Mouse (Mus musculus) hindbrain, embryonic 14.5 days (tissue): Measurements from ENCODE around the gene Edem1. TPM values are rescaled to one million over a fixed set of nuclear protein-coding genes. Genes with fewer than 3 reads are reported as not detected.
A peak's percentile ranks its signal among the peaks of the same experiment; 100 is the strongest.

ENCODE experiments used
- ATAC-seq: fragments of 200-750 bp; cut with Nextera tagmentation; 2 replicates; pipeline ENCODE4 v1.8.0; 2017; ENCODE audit warnings: moderate number of reproducible peaks, mild to moderate bottlenecking, moderate TSS enrichment, moderate library complexity; ENCODE audit not compliant: low FRiP score
- DNase-seq: peaks from one replicate; pipeline ENCODE4 v3.0.0-alpha.2; 2015; ENCODE audit warnings: low spot score
- H3K27ac ChIP-seq: fragments of 300-500 bp; sonication (generic); 2 replicates; pipeline ENCODE4 v1.5.1; 2014; ENCODE audit warnings: mild to moderate bottlenecking, moderate library complexity
- H3K27me3 ChIP-seq: fragments of 300-500 bp; sonication (generic); 2 replicates; pipeline ENCODE4 v1.6.1; 2014; ENCODE audit warnings: mild to moderate bottlenecking, low read length, mixed read lengths; ENCODE audit not compliant: control insufficient read depth, insufficient read depth
- H3K36me3 ChIP-seq: fragments of 300-500 bp; sonication (generic); replicated peaks from 2 replicates; pipeline ENCODE4 v1.6.1; 2014; ENCODE audit not compliant: control insufficient read depth, insufficient read depth
- H3K4me1 ChIP-seq: fragments of 300-500 bp; sonication (generic); replicated peaks from 2 replicates; pipeline ENCODE4 v1.6.1; 2014; ENCODE audit warnings: antibody characterized with exemption, low read length, mixed read lengths; ENCODE audit not compliant: control insufficient read depth, insufficient read depth
- H3K4me2 ChIP-seq: fragments of 300-500 bp; sonication (generic); replicated peaks from 2 replicates; pipeline ENCODE4 v1.6.1; 2014; ENCODE audit warnings: mild to moderate bottlenecking, moderate library complexity
- H3K4me3 ChIP-seq: fragments of 300-500 bp; sonication (generic); replicated peaks from 2 replicates; pipeline ENCODE4 v1.5.1; 2014; ENCODE audit warnings: mild to moderate bottlenecking, low read length
- H3K9ac ChIP-seq: fragments of 300-500 bp; sonication (generic); 2 replicates; pipeline ENCODE4 v1.6.1; 2014
- H3K9me3 ChIP-seq: fragments of 300-500 bp; sonication (generic); 2 replicates; pipeline ENCODE4 v1.6.1; 2016; ENCODE audit warnings: low read length; ENCODE audit not compliant: control insufficient read depth
- WGBS: fragments of 180-500 bp; shearing (Covaris S2); extraction: QIAGEN DNeasy Blood & Tissue Kit; methylation state at CpG from one replicate; pipeline ENCODE4 v1.1.7; 2014; 5-methylcytosine and 5-hydroxymethylcytosine counted together
- polyA plus RNA-seq: library from polyadenylated mRNA; unstranded; fragments of >200 nt; fragmentation: Nextera tagmentation; extraction: Ambion mirVana; gene quantifications from 2 replicates; pipeline ENCODE4 v1.2.1, GENCODE M21; 2014

The Edem1 gene
- 8.9 and 9.7 TPM in 2 replicates for polyA plus RNA-seq

- Histone ChIP-seq H3K9me3 (no peaks in the 10 kb centered on the region), H3K4me2 (peak within 1 kb of the TSS; percentile 96), H3K4me3 (peak within 1 kb of the TSS; percentile 83), H3K9ac (peak within 1 kb of the TSS; percentile 84), H3K27ac (peak within 1 kb of the TSS; percentile 56), H3K27me3 (no peaks in the 10 kb centered on the region), H3K4me1 (peaks cover 12% of the 10 kb centered on the region), H3K36me3 (peaks cover 8% of the 10 kb centered on the region; the same call in 1 of the 2 replicates)
- ATAC-seq = peak; percentile 97
- peak; percentile 89 for DNase-seq
- WGBS = under 1% methylated on average over 50 of the region's 67 CpGs
Observed at GRCm38 (mm10) chr6:108828234-108828868, at the start of gene Edem1. Edem1 (plus strand) TSS chr6:108828641.

- 68% methylated on average over 6 of the region's 6 CpGs for WGBS
- ATAC-seq = no peak
Observed at GRCm38 (mm10) chr6:108781865-108782264, 46.6 kb upstream of the Edem1 start.

GRCm38 (mm10) chr6:108782526-108783183, 45.8 kb upstream of the Edem1 start, which contains the start of gene Arl8b:
Arl8b (plus strand) TSS chr6:108783099.
- H3K36me3 ChIP-seq = no peaks in the 10 kb centered on the region
- peak within 1 kb of the TSS; percentile 80 for H3K4me2 ChIP-seq
- peak within 1 kb of the TSS; percentile 86 for H3K27ac ChIP-seq
- H3K4me3 ChIP-seq = peak within 1 kb of the TSS; percentile 84
- ATAC-seq (peak; percentile 97), DNase-seq (peak; percentile 98)
- peak within 1 kb of the TSS; percentile 94 for H3K9ac ChIP-seq
- H3K27me3 ChIP-seq = no peaks in the 10 kb centered on the region
- WGBS = 10% methylated on average over 36 of the region's 36 CpGs
- no peaks in the 10 kb centered on the region for H3K9me3 ChIP-seq
- peaks cover 19% of the 10 kb centered on the region for H3K4me1 ChIP-seq

More at GRCm38 (mm10) chr6:108781865-108782264, 46.6 kb upstream of the Edem1 start:
- Histone ChIP-seq H3K4me1 (peaks cover 19% of the 10 kb centered on the region), H3K36me3 (no peaks in the 10 kb centered on the region), H3K4me3 (no peak overlapping the region), H3K27ac (no peak overlapping the region), H3K9ac (no peak overlapping the region), H3K27me3 (no peaks in the 10 kb centered on the region), H3K9me3 (no peaks in the 10 kb centered on the region), H3K4me2 (no peak overlapping the region)
- DNase-seq = no peak

DNA sequence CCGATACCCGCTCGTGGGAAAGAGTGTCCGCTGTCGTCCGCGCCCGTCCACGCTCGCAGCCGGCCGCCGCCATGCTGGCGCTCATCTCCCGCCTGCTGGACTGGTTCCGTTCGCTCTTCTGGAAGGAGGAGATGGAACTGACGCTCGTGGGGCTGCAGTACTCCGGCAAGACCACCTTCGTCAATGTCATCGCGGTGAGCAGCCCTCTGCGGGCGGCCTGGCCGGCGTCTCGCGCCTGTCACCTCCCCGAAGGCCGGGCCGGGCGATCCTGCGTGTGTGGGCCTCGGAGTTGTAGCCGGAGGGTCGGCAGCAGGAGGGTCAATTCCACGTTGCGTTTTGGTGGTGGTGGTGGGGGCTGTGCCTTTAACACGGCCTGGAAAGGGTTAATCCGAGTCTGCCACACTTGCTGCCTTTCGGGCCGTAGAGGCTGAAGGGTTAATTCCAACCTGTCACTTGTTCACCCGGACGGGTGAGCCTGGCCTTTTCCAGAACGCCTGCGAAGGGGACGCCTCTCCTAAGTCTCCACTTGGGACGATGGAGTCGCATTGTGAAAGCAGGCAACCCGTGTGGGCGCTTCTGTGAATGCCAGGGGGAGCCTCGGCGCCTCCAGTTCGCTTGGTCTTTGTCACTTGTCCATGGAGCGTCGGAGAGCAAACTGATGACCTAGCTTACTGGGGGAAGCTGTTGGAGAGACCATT, 45.1 kb upstream of the Edem1 start:
- Histone ChIP-seq H3K9ac (peak overlapping the region; percentile 94), H3K4me1 (peaks cover 19% of the 10 kb centered on the region), H3K36me3 (no peaks in the 10 kb centered on the region), H3K27me3 (no peaks in the 10 kb centered on the region), H3K4me3 (peak overlapping the region; percentile 84), H3K4me2 (peak overlapping the region; percentile 80), H3K9me3 (no peaks in the 10 kb centered on the region), H3K27ac (peak overlapping the region; percentile 86)
- peak; percentile 75 for ATAC-seq
- 1% methylated on average over 57 of the region's 57 CpGs for WGBS
- DNase-seq = peak; percentile 40

- no peak for ATAC-seq
- Histone ChIP-seq H3K4me3 (peak overlapping the region; percentile 84), H3K4me2 (peak overlapping the region; percentile 80), H3K27me3 (no peaks in the 10 kb centered on the region), H3K9ac (peak overlapping the region; percentile 94), H3K4me1 (peaks cover 21% of the 10 kb centered on the region), H3K36me3 (0 out of 2 replicates have a peak, but pooled peaks cover 2% of the 10 kb centered on the region), H3K27ac (peak overlapping the region; percentile 86; the same call in 1 of the 2 replicates), H3K9me3 (no peaks in the 10 kb centered on the region)
- DNase-seq = no peak
- 41% methylated on average over 11 of the region's 11 CpGs for WGBS
Observed at GRCm38 (mm10) chr6:108784056-108784455, 44.4 kb upstream of the Edem1 start.

DNA sequence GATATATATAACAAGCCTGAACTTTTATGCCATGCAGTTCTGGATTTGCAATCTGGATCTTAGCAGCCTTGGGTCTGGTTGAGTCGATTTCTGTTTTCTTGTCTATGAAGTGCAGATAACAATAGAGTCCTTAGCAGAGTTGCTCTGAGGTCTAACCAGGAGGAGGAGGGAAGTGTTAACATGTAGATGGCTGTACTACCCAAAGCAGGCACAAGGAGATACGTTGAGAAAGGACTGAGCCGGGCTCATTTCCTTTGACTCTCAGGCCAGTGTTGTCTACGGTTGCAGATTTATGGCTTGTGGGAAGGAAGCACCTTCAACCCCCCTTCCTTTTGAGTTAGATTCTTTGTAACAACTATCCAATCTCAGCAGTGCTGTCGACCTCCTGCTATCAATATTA, 43.6 kb upstream of the Edem1 start:
- ATAC-seq (no peak), DNase-seq (no peak)
- H3K4me1 ChIP-seq = peaks cover 22% of the 10 kb centered on the region
- no peaks in the 10 kb centered on the region for H3K27me3 ChIP-seq
- H3K36me3 ChIP-seq = peaks cover 5% of the 10 kb centered on the region; the same call in 1 of the 2 replicates
- H3K27ac ChIP-seq = no peak overlapping the region
- 67% methylated on average over 5 of the region's 5 CpGs for WGBS
- peak overlapping the region; percentile 94 for H3K9ac ChIP-seq
- peak overlapping the region; percentile 80 for H3K4me2 ChIP-seq
- peak overlapping the region; percentile 84 for H3K4me3 ChIP-seq
- no peaks in the 10 kb centered on the region for H3K9me3 ChIP-seq

GRCm38 (mm10) chr6:108785551-108785950, 42.9 kb upstream of the Edem1 start:
- DNase-seq (no peak), ATAC-seq (no peak)
- Histone ChIP-seq H3K9ac (no peak overlapping the region), H3K36me3 (peaks cover 5% of the 10 kb centered on the region; the same call in 1 of the 2 replicates), H3K4me3 (no peak overlapping the region), H3K27ac (no peak overlapping the region), H3K27me3 (no peaks in the 10 kb centered on the region), H3K9me3 (no peaks in the 10 kb centered on the region), H3K4me1 (peaks cover 22% of the 10 kb centered on the region), H3K4me2 (no peak overlapping the region)
- 95% methylated on average over 3 of the region's 3 CpGs for WGBS

DNA sequence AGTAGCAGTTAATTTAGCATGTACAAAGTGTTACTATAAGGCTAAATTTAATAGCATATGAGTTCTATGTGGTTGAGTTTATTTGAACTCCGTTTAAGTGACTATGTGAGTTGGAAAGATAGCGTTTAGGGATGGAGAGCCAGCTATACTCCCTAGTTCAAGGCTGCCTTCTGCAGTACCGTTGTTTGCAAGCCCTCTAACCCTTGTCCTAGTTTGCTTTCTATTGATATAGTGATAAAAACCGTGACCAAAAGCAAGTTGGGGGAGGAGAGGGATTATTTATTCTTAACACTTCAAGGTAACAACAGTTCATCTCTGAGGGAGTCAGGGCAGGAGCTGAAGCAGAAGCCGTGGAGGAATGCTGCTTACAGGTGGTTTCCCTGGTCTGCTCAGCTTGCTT, 36.9 kb upstream of the Edem1 start:
- Histone ChIP-seq H3K9ac (no peak overlapping the region), H3K27ac (no peak overlapping the region), H3K4me3 (no peak overlapping the region), H3K36me3 (peaks cover 5% of the 10 kb centered on the region; the same call in 1 of the 2 replicates), H3K27me3 (no peaks in the 10 kb centered on the region), H3K4me2 (no peak overlapping the region), H3K4me1 (peaks cover 4% of the 10 kb centered on the region), H3K9me3 (no peaks in the 10 kb centered on the region)
- 76% methylated on average over 5 of the region's 5 CpGs for WGBS
- DNase-seq = no peak
- ATAC-seq = no peak

DNA sequence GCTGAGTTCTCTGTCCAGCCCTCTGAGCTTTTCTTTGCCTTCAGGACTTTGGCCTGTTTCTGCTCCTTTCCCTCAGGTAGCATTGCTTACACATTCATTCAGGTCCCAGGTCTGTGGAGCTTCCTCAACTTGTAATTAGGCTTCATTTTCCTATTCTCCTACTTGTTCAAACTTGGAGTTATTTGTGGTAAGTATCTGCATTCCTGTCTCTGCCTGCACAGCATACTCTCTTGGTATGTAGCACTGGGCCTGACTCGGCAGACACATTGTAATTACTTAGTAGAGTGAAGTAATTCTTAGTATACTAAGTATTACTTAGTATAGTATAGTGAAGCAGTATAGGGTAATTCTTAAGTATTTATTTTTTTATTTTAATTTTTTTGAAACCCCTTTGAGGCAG, 32.5 kb upstream of the Edem1 start:
- 85% methylated on average over 1 of the region's 1 CpGs for WGBS
- H3K9me3 ChIP-seq = no peaks in the 10 kb centered on the region
- ATAC-seq (no peak; the same call in 1 of the 2 replicates), DNase-seq (no peak)
- no peak overlapping the region for H3K4me3 ChIP-seq
- H3K27ac ChIP-seq = no peak overlapping the region
- H3K27me3 ChIP-seq = no peaks in the 10 kb centered on the region
- no peaks in the 10 kb centered on the region for H3K36me3 ChIP-seq
- H3K4me2 ChIP-seq = no peak overlapping the region
- peaks cover 7% of the 10 kb centered on the region for H3K4me1 ChIP-seq
- H3K9ac ChIP-seq = no peak overlapping the region
